Mouse (Mus musculus): ENCODE results near the gene Sox5. TPM values are rescaled to one million over a fixed set of nuclear protein-coding genes. Genes with fewer than 3 reads are reported as not detected.
A peak's percentile ranks its signal among the peaks of the same experiment; 100 is the strongest.

Sox5 gene
- total RNA-seq (2021) = 100 to 1,000 TPM; 138 to 165 TPM

DNA sequence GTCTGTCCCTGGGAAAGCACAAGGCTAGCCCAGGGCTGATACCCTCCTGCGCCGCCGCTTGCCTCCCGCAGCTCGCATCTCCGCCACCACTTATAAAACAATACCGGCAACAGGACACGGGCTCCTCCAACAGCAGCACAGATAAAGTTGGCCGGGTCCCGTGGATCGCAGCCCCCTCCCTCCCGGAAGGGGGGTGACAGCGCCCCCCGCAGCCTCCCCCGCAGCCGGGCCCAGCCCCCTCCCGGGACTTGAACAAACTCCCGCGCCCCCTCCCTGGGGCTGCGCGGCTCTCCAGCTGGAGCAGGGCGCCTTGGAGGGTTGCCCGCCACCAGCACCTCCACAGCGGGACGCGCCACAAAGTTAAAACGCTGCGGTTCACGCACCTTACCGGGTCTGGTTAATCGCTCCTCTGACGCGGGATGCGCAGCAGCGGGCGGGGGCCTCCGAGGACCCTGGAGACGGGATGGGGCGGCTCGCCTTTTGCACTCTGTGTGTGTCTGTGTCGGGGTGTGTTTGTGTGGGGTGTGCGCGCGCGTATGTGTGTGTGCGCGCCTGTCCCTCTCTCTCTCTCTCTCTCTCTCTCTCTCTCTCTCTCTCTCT is at the start of gene Sox5:
Gene Sox5 (minus strand): TSS at position 547 of the 600 bp plus-strand sequence.
- intact Hi-C loops (cut with DNase I) = no loop called here
- peak; percentile 49 for DNase-seq

DNA sequence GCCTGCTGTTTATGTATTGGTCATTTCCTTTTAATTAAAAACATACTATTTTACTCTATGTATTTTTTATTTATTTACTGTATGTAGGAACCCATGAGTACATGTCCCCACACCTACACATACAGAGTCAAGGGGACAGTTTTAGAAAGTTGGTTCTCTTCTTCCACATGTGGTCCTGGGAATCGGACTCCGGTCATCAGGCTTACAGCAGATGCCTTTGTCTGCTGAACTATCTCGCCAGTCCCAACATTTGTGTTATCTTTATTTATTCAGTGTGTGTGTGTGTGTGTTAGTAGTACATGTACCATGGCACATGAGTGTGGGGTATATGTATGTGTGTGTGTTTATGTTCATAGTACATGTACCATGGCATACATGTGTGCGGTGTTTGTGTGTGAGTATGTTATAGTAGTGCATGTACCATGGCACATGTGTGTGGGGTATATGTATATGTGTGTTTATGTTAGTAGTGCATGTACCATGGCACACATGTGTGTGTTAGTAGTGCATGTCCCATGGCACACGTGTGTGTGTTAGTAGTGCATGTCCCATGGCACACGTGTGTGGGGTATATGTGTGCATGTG is 43.3 kb upstream of the Sox5 start:
- intact Hi-C loops (cut with DNase I) = no loop called here
- DNase-seq = no peak

DNA sequence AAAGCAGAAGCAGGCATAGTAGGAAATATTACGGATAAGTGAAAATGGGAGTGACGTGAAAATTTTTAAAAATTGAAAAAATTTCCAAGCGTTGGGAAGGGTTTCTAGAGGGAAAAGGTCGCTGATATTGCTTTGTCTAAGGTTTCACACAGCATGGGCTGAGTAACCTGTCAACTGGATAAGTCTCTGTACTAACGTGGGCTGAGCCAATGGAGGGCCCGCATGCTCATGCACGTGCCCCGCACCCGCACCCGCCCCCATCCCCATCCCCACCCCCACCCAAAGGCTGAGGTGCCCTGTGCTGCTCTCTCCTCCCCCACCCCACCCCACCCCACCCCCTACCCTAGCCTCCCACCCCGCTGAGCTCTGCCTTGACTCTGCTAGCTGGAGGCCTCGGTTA is 42.4 kb upstream of the Sox5 start:
- DNase-seq = no peak
- intact Hi-C loops (cut with DNase I) = no loop called here

DNA sequence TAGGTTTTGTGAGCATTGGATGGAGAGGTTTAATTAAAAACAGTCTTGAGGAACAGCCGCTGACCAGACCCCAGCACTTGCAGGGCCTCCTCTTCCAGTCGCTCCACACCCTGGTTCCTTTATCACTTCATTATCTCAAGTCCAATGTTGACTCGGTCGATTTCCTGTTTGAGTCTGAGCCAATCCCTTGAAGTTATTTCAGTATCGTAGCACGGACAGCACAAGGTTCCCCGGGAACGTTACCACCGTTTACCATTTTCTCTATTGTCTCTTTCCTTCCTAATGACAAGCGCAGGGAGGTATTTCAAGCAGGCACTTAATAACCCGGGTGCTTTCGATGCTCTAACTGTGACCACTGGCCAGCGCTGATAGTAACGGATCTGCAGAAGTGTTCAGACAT is 40.8 kb upstream of the Sox5 start:
- DNase-seq = no peak
- intact Hi-C loops (cut with DNase I) = no loop called here

DNA sequence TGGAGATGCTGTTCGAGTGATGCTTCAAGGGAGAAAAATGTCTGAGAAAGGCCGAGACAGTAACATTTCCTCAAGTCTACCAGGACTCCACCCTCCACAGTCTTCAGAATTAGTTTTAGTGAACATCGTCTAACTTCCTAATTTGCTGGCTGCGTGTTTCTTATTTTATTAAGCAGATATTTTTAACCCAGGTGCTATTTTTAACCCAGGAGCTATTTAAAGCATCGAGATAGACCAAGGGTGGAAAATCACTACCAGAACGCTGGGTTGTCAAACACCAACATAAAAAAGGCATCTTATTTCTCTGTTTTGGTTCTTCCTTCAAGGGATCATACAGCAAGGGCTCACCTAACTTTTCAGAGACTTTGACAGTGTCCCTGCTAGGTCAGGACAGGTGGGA is 39.2 kb upstream of the Sox5 start:
- no peak for DNase-seq
- intact Hi-C loops (cut with DNase I) = no loop called here

DNA sequence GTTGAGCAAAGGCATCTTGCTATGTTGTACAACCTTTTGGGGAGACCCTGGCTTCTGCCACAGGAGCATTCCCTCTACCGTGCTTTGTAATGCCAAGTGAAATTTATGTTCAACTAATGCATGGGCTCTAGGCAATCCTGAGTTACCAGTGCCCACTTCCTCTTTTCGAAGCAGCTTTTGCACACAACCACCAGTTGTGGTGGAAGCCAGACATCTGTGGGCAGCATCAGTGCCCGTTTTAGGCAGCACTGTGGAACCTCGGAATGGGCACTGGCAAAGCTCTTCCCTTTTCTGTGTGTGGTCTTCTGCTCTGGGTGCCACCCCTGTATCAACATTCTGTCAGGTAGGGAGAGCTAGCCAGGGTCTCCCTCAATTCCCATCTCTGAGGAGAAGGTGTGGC is 36.2 kb upstream of the Sox5 start:
- no peak for DNase-seq
- intact Hi-C loops (cut with DNase I) = loop anchor here (5.0 kb wide), 1 partner anchor 144 kb away; no protein-coding TSS in a partner anchor

DNA sequence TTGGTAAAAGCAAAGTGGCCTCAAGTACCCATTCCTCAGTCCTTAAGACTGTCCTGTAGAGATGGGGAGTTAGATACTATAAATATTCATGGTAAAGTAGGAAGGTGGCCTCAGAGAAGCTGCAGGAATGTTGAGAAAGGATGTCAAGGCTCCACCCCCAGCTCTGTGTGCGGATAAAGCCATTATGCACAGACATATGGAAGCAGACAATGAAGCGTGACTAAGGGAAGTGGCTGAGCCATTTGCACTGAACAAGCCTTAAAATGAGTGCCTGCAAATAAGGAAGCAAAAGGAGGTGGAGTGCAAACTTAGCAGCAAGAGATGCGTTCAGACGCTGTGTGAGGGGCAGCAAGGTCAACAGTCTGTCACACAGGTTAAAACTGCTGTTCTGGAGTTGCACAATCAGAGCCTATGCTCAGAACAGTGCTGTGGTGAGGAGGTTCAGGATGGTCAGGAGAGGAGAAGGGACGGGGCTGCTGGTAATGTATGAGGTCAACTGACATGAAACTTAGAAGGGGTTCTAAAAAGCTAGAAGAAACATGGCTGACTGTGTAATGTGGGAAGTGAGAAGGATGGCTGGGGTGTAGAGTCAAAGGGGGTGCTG is 35.7 kb upstream of the Sox5 start:
- DNase-seq = no peak
- intact Hi-C loops (cut with DNase I) = loop anchor here (5.0 kb wide), 1 partner anchor 145 kb away; no protein-coding TSS in a partner anchor

DNA sequence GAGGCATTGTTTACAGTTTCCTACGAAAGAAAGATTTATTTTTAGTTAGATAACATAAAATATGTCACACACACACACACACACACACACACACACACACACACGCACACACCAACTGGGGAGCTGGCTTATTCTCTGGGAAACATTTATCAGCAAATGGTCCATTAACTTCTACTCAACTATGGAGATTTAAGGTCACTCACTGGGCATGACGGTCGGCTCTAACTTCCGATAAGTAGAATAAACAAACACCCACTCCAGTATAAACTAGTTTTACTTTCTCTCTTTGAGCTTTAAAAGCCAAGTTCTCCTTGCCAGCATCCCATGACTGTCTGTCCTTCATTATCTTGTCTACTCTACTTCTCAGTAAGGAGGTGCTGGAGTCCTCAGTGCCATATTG is 33.8 kb upstream of the Sox5 start:
- intact Hi-C loops (cut with DNase I) = loop anchor here (5.0 kb wide), 1 partner anchor 147 kb away; no protein-coding TSS in a partner anchor
- no peak for DNase-seq

DNA sequence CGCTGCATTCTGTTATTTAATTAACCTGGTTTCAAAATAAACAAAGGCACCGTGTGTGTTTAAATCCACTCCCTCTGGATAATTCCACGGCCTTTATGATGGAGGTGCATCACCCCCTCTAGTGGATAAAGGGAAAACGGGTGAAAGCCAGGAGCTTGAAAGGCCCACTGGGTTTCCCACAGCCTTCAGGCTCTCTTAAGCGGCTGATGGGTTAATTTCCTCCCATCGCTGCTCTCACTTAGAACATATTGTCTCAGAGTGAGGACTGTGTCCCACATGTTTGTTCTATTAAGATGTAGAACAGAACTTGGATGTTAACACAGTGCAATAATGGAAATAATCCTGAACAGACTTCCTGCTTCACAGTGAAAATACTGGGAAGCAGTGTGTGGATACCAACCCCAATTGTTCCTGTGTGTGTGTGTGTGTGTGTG is 33.2 kb upstream of the Sox5 start:
- peak; percentile 54 for DNase-seq
- intact Hi-C loops (cut with DNase I) = loop anchor here (5.0 kb wide), 1 partner anchor 147 kb away; no protein-coding TSS in a partner anchor

DNA sequence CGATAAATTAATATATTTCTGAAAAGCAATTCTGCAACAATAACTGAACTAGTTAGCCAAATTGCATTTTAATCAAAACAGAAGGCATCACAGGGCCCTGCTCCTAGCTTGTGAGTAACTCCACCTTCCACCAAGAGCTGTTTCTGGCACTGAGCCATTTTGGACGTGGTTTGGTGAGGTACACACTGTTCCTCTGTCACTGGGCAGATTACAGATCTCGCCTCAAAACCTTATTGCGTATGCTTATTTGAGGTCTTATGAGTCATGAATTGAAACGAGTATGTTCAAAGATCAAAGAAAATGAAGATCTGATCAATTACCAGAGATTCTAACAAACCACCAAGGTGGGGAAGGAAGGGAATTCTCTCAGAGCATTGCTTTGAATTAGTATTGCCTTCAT is 22.5 kb upstream of the Sox5 start:
- intact Hi-C loops (cut with DNase I) = no loop called here
- no peak for DNase-seq

DNA sequence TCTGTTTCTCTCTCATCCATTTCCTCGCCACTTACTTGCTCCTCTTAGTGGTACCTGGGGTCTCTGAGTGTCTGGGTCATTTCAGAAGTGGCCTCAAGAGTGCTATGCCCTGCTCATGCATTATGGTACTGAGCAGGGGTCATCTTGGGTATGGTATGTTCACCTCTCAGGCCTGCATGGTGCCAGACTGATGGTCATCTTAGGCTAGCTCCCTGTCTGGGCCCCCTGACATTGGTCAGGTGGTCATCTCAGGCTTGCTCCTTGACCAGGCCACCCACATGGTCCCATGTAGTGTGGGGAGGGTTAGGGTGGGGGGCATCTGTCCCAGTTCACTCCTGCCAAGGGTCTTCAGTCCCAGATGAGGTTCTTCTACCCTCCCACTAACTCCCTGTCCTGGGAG is 21.3 kb upstream of the Sox5 start:
- DNase-seq = no peak
- intact Hi-C loops (cut with DNase I) = no loop called here

DNA sequence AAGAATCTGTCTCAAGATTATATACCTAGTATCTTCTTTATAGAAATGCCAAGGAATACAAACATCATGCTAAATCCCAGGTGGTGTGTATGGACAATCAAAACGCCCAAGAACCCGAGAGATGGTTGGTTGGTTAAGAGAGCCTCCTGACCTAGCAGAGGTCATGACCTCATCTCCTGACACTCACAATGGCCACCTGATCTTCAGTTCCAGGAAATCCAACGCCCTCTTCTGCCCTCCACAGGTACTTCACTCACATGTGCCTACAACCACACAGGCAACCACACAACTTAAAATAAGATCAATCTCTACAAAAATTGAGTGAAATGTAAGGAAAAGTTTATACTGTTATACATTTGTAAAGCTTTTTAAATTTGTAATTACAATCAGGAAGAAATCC is 12.6 kb upstream of the Sox5 start:
- intact Hi-C loops (cut with DNase I) = no loop called here
- DNase-seq = no peak

DNA sequence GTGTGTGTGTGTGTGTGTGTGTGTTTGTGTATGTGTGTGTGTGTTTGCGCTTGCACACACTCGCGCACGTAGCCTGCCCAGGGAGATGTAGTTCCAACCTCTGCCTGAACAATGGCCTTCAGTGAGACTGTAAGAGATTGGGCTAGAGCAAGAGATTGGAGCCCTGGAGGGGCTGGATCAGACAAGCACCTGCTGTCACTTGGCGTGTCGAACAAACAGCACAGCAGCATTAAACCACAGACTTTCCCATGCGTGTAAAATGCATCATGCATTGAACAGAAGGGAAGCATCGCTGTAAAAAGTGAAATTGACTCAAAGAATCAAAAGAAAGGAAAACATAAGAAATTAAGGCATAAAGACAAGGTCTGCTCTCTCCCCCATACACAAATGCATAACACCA is 11.1 kb upstream of the Sox5 start:
- DNase-seq = peak; percentile 41
- intact Hi-C loops (cut with DNase I) = no loop called here

DNA sequence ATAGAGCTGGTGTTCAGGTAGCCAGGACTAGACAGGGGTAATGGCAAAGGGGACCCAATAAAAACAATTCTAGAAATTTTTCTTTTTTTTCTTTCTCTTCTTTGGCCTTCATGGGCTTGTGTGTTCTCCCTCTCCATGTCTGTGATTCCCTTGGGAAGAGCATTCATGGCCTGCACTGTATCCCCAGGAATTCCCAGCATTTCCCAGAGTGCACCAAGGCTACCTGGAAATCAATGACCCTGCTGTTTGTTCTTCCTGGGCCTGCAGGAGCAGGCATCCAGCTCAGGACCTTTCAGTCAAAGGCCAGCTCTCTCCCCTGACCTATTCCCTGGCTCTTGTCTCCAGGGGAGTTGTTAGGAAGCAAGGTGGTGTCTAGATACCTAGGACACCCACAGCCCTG is 1.5 kb upstream of the Sox5 start:
- no peak for DNase-seq
- intact Hi-C loops (cut with DNase I) = no loop called here

DNA sequence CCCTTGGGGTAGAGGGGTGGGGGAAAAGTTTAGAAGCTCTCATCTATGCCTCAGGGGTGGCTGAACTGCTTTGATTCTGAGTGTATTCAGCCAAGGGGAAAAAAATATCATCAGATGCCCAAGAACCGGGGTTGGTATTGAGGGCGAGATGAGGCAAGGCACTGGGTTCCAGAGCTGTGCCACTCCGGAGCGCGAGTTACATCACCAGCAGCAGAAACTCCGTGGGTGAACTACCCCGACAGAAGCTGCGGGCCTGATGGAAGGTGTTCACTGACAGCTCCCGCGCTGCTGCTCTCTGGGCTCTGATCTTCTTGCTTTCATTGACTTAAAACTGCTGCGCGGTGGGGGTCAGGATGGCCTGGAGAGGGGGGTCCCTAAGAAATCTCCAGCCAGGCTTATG is 1.1 kb upstream of the Sox5 start:
- no peak for DNase-seq
- intact Hi-C loops (cut with DNase I) = no loop called here

DNA sequence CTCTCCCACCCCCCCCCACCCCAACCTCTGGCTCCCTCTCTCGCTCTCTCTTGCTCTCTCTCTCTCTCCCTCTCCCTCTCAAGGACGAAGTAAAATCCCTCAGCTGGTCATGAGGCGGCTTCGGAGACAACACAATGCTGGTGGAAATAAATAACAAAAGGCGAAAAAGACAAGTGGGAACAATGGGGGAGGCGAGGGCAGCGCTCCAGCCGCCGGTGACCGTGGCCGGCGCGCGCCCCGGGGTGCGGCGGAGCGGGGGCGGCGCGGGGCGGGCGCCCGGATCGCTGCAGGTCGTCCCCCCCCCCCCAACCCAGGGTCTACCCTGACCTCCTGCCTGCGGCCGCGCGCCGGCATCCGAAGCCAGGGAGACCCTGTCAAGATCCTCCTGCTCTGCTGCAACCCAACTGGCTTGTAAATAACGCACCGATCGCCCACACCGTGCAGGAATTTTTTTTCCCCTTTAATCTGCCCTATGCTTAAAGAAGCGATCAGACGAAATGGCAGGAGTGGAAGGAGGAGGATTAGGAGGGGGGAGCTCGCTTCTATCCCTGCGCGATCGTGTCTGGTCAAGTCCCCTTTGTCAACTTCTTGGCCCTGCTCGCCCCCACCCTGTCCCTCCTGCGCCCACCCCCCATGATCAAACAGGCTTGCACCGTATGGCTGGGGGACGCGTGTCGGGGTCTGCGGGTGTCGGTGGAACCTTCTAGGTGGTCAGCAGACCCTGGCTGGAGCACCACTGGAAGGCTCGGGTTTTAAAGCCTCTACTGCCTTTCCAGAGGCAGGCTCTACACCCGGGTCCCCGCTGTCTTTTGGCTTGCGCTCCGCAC is 467 bp upstream of the Sox5 start:
- intact Hi-C loops (cut with DNase I) = no loop called here
- DNase-seq = peak; percentile 16

DNA sequence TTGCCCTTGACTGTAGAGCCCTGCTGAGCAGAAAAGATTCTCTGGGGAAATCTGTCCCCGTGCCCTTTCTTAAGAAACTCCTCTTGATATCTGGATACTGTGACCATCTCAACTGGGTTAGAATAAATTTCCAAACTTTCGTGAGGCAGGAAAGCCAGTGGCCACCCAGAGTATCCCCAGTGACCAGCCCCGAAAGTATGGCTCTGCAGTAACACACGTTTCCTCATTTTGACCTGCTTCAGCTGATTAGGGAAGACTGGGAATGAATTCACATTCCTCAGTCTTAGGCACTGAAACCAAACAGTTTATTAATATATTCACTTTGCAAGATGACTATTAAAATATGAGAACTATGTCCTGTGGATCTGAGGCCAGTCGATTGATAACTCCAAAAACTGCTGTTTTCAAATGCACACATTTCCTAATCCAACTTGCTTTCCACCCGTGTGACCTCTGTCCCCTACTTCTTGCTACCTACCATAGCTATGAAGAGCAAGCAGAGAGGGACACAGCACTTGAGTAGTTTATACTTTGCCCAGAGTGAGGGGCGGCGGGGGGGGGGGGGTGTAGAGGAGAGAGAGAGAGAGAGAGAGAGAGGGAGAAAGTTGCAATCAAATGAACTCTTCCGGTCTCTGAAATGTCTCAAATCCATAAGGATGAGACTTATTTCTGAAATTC is 1.0 kb downstream of the Sox5 start:
- intact Hi-C loops (cut with DNase I) = no loop called here

DNA sequence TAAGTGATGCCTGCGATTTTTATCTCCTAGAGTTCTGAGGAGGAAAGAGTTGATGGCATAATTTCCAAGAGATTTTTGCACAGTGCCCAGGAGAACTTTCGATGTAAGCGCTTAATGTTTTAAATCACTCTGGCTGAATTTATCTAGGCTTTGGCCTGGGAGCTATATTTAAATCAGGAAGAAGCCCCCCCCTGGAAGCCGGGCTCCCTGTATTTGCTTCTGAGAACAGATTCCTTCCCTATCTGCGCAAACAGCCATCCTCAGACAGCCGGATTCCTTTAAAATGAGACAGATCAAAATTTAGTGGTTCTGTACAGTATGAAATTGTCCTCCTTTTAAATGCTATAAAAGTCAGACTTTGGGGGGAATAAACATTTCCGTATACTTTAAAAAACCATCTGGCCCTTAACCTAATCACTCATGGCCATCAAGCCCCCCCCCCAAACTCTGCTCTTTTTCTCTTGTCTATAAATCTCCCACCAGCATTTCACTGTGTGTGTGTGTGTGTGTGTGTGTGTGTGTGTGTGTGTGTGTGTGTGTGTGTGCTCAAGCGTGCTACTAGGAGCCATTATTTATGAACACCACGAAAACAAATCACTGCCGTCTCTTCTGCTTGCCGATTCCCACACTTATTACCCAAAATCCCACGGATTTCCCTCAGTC is 1.7 kb downstream of the Sox5 start:
- intact Hi-C loops (cut with DNase I) = no loop called here

More for the DNA sequence above, 1.0 kb downstream of the Sox5 start:
- no peak for DNase-seq

DNA sequence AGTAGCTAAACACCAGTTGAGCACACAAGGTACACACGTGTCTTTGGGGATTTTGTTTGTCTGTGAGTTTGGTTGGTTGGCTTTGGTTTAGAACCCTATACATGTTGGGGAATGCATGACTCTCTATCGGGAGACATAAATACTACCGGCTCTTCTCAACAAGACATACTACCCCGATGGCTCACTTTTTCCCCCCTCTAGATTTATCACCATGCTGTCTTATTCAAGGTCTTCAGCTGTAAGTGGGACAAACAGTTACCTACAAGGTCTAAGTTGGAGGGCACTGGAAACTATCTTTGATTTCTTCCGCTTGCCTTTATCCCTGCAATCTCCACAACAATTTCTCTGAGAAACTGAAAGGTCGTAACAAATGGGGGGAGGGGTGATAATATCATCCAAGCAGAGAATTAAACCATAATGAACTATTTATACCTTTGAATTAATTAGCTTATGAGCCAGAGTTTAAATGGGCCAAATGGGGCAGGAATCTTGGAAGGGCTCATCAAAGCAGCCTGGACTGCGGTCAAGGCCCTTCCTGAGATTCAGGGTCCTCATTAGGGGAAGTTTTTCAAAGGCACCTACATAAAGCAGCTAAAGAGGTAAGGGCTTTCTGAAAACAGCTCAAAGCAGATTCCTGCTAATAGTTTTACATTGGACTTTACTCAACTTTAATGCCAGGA is 4.3 kb downstream of the Sox5 start:
- DNase-seq = no peak
- intact Hi-C loops (cut with DNase I) = no loop called here

More for the DNA sequence above, 1.7 kb downstream of the Sox5 start:
- DNase-seq = no peak

DNA sequence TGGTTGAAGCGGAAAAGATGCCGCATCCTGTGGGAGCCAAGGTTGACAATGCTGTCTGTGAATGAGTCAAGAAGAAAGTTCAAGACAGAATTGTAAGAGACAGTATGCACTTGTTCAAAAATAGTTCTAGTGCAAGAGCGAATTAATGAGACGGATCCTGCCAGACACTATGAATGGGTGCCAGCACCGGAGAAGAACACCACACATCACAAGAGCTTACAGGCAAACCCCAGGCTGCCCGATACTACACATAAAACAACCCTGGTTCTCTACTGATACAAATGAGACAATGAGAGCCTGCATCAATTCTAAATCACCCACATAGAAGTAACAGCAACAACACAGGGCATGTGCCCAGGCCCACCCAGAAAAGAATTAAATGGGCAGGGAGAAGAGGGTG is 8.0 kb downstream of the Sox5 start:
- intact Hi-C loops (cut with DNase I) = no loop called here
- no peak for DNase-seq

All from left cerebral cortex, postnatal 4 days (tissue).